Mouse (Mus musculus) urinary bladder, adult 18-20 months (tissue): ENCODE results near the gene Rhoh.

Experiments
- DNase-seq, 2 experiments: peaks; one replicate each; pipeline ENCODE4 v3.0.0; 2022; ENCODE audit warnings: low spot score in 2 of 2, mixed read lengths in 2 of 2

Rhoh gene

GRCm38 (mm10) chr5:65859396-65859795 is 1.6 kb upstream of the Rhoh start:
- DNase-seq: no peak

DNA sequence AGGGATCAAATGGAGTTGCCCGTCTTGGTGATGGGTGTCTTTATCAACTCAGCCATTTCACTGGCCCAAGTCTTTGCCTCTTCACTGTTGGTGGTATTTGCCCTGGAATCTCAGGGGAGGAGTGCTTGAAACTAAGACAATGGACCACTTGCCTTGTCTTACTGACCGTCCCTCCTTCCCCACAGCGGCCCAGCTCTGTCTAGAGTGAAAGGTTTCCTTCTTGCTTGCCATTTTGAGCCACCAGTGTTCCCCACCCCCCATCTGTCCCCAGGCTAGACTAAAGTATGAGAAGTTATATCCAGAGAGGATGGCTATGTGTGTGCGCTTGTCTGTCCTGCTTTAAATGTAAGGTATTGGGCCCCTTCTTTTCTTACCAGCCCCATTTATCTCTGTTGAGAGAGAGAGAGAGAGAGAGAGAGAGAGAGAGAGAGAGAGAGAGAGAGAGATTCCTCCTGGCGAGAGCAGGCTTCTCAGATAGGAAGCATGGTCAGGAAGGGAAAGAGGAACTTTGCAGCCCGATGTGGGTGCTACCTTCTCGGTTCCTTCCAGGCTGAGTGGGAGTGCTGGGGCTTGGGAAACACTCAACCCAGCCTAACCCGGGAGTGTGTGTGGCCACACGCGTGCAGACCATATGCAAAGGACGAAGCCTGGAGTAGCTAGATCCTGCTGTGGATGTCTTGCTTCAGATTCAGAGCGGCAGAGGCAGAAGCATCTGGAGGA is 572 bp upstream of the Rhoh start:
- no peak for DNase-seq

DNA sequence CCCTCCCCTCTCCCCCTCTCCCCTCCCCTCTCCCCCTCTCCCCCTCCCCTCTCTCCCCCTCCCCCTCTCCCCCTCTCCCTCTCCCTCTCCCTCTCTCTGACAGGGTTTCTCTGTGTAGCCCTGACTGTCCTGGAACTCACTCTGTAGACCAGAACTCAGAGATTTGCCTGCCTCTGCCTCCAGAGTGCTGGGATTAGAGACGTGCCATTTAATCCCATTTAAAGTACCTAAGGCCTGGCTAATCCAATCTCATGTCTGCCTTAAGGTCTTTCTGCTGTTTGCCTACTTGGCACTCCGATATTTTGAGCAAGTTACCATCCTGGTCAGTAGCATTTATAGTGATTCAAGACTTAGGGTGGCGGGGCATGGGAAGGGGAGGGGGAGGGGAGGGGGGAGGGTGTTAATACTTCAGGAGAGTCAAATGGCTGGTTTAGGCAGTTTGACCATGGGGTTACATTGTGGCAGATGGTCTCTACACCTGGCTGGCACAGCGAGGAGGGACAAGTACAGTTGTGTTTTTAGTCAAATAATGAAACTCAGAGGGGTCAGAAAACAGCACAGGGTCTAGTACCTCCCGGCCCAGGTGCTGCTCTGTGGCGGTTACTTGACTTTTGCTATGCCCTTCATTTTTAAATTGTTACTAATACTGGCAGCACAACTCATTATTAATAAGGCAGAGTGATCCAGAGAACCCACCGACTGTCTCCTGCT is 1.4 kb downstream of the Rhoh start:
- DNase-seq: no peak

- DNase-seq: no peak
Observed at GRCm38 (mm10) chr5:65863349-65863749, 2.3 kb downstream of the Rhoh start.

DNA sequence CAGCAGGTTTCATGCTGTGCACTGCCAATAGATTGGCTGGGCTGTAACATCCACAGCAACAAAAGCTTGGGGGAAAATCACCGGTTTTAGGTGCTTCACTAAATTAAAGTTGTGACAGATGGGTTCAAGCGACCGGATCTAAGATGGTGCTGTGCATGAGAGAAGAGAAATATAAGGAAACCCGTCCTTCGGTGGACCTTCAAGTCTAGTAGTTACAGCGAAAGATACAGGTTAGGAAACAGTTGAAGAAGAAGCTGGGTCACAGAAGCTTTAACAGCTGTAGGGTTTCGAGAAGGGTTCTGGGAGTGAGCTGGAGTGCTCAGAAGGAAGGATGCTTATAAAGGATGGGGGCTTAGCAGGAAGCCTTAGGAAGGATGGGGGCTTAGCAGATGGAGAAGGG is 3.5 kb downstream of the Rhoh start:
- DNase-seq: no peak

DNA sequence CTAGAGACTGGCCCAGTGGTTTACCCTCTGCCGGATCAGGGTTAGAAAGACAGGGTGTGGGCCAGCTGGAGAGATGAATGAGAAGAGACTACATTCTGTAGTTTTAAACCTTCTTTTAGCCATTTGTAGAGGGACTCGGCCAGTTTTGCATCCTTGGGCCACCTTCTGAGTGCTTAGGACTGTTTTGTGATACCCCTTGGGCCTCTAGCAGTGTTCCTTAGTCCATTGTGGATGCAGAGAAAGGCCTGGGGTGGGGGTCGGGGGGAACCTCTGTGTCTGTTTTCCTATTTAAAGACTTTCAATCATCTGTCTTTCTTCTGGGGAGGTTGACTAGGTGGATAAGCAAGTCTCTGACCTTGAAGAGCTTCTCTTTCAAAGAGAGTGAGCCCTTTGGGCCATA is 3.9 kb downstream of the Rhoh start:
- no peak for DNase-seq

DNA sequence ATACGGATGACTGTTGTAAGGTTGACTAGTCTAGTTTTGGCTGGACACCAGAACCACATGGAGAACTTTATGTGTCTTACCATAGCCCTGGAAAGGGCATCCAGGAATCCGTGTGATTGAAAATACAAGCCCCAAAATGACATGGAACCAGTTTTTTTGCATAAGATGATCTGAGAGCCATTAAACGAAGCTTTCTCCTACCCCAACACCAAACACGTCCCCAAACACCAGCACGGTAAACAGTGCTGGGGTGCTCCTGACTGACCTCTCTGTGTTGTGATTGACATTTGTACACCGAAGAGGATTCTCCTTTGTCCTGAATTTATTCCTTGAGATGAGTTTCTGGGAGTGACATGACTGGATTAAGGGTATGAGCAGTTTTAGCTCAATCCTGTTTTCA is 5.6 kb downstream of the Rhoh start:
- DNase-seq: no peak

GRCm38 (mm10) chr5:65867380-65868116 is 6.5 kb downstream of the Rhoh start:
- no peak for DNase-seq

DNA sequence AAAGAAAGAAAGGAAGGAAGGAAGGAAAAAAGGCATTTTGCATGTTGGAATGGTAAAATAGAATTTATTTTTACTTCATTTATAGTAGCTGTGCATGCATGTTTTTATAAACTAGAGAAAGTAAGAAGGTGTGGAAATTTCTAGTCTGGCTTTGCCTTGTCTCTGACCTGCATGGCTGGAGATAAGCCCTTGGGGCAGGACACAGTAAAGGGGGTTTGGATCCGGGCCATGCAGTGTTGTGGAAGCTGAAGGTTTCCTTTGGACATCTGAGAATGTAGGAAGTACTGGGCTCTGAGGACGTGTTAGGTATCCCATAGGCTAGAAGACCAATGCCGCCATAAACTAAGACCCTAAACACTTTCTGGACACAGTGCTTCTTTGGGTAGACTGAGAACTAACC is 7.4 kb downstream of the Rhoh start:
- DNase-seq: no peak

DNA sequence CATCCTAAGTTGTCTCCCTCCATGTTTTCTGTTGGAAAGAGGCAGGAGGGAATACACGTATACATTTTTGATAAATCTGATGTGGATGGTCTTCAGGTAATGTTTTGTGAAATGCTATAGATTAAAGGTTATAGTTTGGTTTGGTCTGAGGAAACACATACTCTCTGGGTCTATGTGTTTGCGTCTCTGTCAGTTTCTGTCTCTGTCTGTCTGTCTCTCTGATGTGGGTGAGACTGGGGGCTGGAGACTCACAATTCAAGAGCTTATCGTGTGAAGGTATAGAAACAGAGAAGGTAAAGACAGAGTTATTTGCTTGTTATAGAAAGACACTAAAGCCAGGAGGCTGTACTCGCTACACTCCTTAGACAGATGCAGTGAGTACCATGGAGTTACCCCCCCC is 8.6 kb downstream of the Rhoh start:
- DNase-seq: no peak

DNA sequence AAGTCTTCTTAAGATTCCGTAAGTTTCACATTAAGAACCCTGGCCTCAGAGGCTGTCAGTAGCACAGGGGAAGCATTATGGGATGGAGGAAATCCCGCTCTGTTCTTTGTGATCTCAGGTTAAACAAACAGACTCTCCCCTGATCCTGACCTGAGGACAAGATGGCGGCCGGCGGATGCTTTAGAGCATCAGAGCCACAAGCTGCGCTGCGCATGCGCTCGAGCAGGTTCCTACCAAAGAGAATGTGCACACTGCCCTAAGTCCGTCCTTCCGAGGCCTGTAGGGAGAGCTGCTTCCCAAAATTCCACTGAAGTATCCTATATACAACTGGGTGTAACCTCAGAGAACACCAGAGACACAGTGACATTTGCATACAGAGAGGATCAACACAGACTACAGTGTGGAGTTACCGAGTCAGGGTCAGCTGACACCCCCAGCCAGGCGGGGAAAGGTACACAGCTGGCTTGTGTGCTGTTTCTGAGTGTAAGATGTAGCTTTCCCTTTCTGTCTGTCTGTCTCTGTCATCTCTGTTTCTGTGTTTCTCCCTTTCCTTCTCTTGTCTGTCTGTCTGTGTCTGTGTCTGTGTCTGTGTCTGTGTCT is 10.4 kb downstream of the Rhoh start:
- DNase-seq: no peak

DNA sequence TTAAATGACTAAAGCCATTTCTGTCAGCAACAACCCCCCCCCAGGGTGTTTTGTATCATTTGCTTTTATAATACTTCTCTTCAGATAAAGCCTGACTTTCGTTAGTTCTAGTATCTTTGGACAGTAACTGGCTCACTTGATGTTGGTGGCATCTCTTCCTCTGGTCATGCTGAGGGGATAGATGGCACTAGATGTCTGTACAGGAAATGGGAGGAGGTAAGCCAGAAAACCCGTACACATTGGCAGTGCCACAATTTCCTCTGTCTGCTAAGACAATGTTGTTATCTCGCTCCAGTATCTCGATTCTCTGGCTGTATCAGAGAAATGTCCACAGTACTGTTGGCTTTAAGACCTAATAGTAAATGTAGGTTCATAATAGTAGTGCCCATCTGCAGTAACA is 12.2 kb downstream of the Rhoh start:
- DNase-seq: no peak

DNA sequence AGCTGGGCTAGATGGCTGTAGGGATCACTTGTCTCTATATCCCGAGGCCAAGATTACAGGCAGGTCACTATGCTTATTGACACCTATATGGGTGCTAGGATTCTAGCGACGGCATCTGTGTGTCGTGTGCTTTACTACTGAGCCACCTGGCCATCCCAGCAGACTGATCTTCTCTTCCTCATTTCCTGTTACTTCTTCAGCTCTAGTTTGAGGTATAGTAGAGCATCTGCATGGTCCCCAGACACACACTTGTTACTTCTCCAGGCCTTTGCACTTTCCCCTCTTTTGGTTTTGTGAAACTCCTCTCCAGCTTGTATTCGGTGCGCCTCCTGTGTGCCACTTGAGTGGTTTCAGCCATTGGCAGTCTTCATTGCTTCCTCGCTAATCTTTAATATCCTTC is 14.3 kb downstream of the Rhoh start:
- DNase-seq: no peak

DNA sequence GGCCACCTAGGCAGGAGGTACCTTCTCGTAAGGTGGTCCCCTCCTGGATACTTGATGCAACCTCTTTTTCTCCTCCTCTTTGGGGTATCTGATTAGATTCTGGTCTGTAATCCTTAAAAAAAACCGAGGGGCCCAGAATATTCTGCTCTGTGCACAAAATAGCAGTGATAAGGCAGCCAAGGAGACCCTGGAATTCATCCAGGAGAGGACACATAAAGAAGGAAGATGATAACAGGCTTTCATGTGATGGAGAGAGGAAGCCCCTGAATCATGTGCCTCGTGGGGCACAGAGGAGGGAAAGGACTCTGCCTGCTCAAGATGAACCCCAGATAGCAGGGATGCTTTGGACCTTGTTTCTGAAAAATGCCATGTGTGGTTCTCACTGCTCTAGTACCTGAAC is 17.4 kb downstream of the Rhoh start:
- no peak for DNase-seq

DNA sequence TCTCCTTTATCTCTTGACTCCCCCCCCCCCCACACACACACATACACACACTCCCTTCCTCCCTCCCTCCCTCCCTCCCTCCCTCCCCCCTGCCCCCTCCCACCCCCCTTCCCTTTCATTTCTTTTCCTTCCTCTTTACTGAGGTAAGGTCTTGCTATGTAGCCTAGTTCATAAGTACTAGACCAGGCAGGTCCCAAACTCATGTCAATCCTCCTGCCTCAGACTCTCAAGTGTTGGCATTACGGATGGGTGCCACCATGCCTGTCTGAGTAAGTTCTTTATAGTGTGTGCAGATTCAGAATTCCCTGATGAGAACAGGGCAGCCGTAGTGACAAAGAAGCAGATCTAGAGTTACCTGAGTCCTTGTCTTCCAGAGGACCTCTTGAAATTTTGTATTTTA is 20.2 kb downstream of the Rhoh start:
- no peak for DNase-seq

GRCm38 (mm10) chr5:65882476-65883205 is 21.6 kb downstream of the Rhoh start:
- DNase-seq: no peak

DNA sequence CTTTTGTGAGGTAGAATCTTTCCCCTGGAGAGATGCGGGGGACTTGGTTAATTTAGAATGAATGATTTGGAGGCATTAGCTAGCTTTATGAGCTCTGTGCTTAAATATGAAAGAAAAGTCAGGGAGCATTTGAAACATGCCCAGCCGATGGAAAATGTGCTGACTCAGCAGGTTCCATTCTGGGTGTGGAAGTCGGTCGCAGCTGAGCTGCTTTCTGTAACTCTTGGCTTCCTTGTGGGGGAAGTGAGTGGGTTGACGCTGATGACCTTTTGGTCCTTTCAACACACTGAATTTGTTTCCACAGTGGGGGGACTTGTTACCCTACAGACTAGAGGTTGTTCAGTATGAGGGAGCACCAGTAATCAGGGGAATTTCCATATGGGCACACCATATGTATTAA is 22.3 kb downstream of the Rhoh start:
- no peak for DNase-seq

DNA sequence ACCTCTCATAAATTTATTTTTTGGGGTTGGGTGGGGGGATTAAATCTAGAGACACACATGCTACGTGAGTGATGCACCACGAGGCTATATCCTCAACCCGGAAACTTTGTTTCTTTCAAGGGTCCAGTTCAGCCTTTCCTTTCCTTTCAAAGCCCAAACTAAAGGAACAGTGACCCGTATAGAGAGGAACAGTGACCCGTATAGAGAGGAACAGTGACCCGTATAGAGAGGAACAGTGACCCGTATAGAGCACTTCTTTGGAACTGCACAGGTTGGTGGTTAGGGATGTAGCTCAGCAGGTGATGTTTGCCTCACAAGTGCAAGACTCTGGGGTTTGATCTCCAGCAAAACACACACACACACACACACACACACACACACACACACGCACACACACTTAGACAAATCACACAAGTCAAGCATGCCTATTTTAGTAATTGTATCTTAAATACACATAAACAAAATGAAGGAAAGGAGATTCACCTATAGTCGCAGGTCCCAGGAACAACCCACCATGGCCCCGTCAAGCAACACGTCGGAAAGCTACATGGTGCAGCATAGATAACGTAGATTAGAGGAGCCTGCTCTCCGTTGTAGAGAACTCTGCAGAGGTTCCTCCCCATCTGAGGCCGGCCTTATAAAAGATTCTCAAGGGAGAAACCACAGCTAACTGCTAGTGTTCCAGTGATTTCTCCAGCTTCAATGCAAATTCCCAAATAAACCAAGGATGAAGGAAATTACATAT is 24.9 kb downstream of the Rhoh start:
- DNase-seq: no peak

GRCm38 (mm10) chr5:65888102-65888501 is 27.1 kb downstream of the Rhoh start:
- no peak for DNase-seq

- no peak for DNase-seq
Observed at GRCm38 (mm10) chr5:65888998-65889397, 28.0 kb downstream of the Rhoh start.

DNA sequence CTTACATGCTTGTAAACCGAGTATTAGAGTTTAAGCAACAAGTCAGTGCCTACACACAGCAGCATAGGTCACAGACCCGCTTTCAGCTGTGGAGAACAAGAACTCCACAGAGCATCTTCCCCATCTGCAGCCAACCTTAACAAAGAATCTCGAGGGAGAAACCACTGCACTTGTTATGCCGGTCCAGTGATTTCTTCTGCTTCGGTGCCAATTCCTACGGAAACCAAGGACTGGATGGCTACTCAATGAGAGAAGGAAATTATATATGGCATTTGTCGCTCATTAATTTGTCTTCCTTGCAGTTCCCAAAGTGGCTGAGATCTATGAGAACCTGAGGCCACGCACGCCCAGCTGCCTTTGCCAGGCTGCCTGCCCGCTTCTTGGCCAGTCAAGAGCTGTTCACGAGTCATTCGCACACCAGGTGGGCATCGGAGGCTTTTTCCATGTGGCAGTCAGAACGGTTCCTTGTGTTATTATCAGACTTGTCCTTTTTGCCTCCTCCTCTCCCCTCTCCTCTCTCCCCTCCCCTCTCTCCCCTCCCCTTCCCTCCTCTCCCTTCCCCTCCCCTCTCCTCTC is 30.3 kb downstream of the Rhoh start:
- no peak for DNase-seq
